Mouse (Mus musculus) limb, embryonic 14.5 days (tissue): ENCODE data around the gene Ormdl2. TPM values are rescaled to one million over a fixed set of nuclear protein-coding genes. Genes with fewer than 3 reads are reported as not detected.
"Not testable (repeated sequence)": the region's sequence is repeated elsewhere in the genome, so short reads cannot be mapped to it uniquely, and the experiment has no call there.

Experiments used
- ATAC-seq: fragments of 200-750 bp; cut with Nextera tagmentation; 2 replicates; pipeline ENCODE4 v1.8.0; 2017; ENCODE audit warnings: low read depth, moderate number of reproducible peaks, moderate TSS enrichment; ENCODE audit not compliant: low FRiP score
- DNase-seq: peaks from one replicate; pipeline ENCODE4 v3.0.0-alpha.2; 2015; ENCODE audit warnings: low spot score
- H3K27ac ChIP-seq: fragments of 300-500 bp; sonication (generic); replicated peaks from 2 replicates; pipeline ENCODE4 v1.5.1; 2014; ENCODE audit warnings: low read depth, mild to moderate bottlenecking, low read length, moderate library complexity, mixed read lengths
- H3K27me3 ChIP-seq: fragments of 300-500 bp; sonication (generic); 2 replicates; pipeline ENCODE4 v1.6.1; 2014; ENCODE audit warnings: low read length, mixed read lengths; ENCODE audit not compliant: control insufficient read depth, insufficient read depth
- H3K36me3 ChIP-seq: fragments of 300-500 bp; sonication (generic); 2 replicates; pipeline ENCODE4 v1.6.1; 2014; ENCODE audit warnings: mild to moderate bottlenecking, low read length, moderate library complexity, mixed read lengths; ENCODE audit not compliant: control insufficient read depth, insufficient read depth
- H3K4me1 ChIP-seq: fragments of 300-500 bp; sonication (generic); 2 replicates; pipeline ENCODE4 v1.6.1; 2014; ENCODE audit warnings: antibody characterized with exemption, low read length, mixed read lengths; ENCODE audit not compliant: control insufficient read depth, insufficient read depth
- H3K4me2 ChIP-seq: fragments of 300-500 bp; sonication (generic); replicated peaks from 2 replicates; pipeline ENCODE4 v1.6.1; 2014; ENCODE audit warnings: low read depth, mild to moderate bottlenecking, low read length, moderate library complexity; ENCODE audit not compliant: severe bottlenecking
- H3K4me3 ChIP-seq: fragments of 300-500 bp; sonication (generic); replicated peaks from 2 replicates; pipeline ENCODE4 v1.5.1; 2014; ENCODE audit warnings: low read length
- H3K9ac ChIP-seq: fragments of 300-500 bp; sonication (generic); 2 replicates; pipeline ENCODE4 v1.6.1; 2014; ENCODE audit warnings: mild to moderate bottlenecking, low read depth, low read length, moderate library complexity; ENCODE audit not compliant: severe bottlenecking
- H3K9me3 ChIP-seq: fragments of 300-500 bp; sonication (generic); 2 replicates; pipeline ENCODE4 v1.6.1; 2016; ENCODE audit warnings: low read length; ENCODE audit not compliant: control insufficient read depth
- POLR2A ChIP-seq: fragments of 200-500 bp; IDR thresholded peaks from 2 replicates; pipeline ENCODE4 v1.8.0; 2012; ENCODE audit warnings: inconsistent platforms, mild to moderate bottlenecking, moderate library complexity, borderline replicate concordance; ENCODE audit not compliant: insufficient read depth, insufficient read length; ENCODE audit errors: extremely low read depth
- WGBS: fragments of 180-500 bp; shearing (Covaris S2); extraction: QIAGEN DNeasy Blood & Tissue Kit; methylation state at CpG from one replicate; pipeline ENCODE4 v1.1.7; 2014; 5-methylcytosine and 5-hydroxymethylcytosine counted together
- polyA plus RNA-seq, 2 experiments: library from polyadenylated mRNA; depleted of rRNA in 1 of 2; stranded (reverse) in 1 of 2; unstranded in 1 of 2; fragments of >200 nt; fragmentation: Nextera tagmentation in 1 of 2; extraction: Ambion mirVana in 1 of 2; gene quantifications; 2 replicates each; pipeline versions ENCODE4 v1.2.1 to v1.2.3; 2012 to 2014

Ormdl2 gene
- polyA plus RNA-seq, 2 experiments: 31.6 to 52.7 TPM

DNA sequence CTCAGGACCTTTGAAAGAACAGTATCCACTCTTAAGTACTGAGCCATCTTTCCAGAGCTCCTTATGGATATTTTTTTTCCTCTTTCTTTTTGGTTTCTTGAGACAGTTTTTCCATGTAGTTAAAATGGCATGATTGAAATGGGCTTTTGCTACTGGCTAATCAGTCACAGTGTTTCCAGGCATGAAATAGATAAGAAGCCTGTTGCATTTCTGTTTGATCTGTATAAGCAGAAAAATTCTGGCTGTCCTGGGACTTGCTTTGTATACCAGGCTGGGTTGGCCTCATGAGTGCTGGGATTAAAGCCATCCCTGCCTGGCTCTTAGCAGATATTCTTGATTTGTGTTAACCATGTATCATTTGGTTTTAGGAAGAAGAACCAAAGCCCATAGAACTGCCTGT, 18.0 kb upstream of the Ormdl2 start:
- Histone ChIP-seq H3K27ac (no peak overlapping the region), H3K4me2 (no peak overlapping the region), H3K4me1 (no peaks in the 10 kb centered on the region), H3K36me3 (peaks cover 79% of the 10 kb centered on the region), H3K4me3 (no peak overlapping the region), H3K27me3 (no peaks in the 10 kb centered on the region), H3K9ac (no peak overlapping the region), H3K9me3 (no peaks in the 10 kb centered on the region)
- ATAC-seq: no peak
- no peak for TF ChIP-seq POLR2A
- no peak for DNase-seq

DNA sequence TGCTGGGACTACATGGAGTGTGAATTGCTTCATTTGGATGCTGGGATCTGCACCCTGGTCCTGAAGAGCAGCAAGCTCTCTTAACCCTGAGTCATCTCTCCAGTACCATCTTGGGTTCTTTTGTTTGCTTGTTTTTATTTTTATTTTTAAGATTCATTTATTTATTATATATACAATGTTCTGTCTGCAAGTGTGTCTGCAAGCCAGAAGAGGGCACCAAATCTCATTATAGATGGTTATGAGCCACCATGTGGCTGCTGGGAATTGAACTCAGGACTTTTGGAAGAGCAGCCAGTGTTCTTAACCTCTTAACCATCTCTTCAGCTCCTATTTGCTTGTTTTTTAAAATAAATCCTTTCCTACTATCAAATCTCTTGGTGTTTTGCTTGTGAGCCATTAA, 16.0 kb upstream of the Ormdl2 start:
- H3K36me3 ChIP-seq: peaks cover 78% of the 10 kb centered on the region
- H3K27ac ChIP-seq: no peak overlapping the region

DNA sequence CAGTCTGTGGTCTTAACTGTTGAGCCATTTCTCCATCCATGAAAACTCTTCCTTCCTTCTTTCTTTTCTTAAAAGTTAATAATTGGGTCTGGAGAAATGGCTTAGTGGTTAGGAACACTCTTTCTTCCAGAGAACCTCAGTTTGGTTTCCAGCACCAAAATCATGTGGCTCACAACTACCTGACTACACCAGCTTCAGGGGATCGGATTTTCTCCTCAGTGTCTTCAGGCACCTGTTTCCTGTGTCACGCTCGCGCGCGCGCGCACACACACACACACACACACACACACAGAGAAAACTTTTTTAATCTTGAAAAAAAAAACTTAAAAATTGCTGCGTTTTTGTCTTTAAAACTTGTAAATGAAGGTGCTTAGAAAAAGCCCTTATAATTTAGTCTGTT, 2.4 kb upstream of the Ormdl2 start:
- 98% methylated on average over 9 of the region's 9 CpGs for WGBS
- H3K4me3 ChIP-seq: no peak overlapping the region
- H3K27me3 ChIP-seq: no peaks in the 10 kb centered on the region
- no peak overlapping the region for H3K9ac ChIP-seq
- no peak overlapping the region for H3K27ac ChIP-seq
- H3K4me1 ChIP-seq: peaks cover 10% of the 10 kb centered on the region
- peaks cover 30% of the 10 kb centered on the region for H3K36me3 ChIP-seq
- no peak for TF ChIP-seq POLR2A
- H3K4me2 ChIP-seq: no peak overlapping the region
- DNase-seq: no peak
- no peak for ATAC-seq
- no peaks in the 10 kb centered on the region for H3K9me3 ChIP-seq

More for the DNA sequence above, 16.0 kb upstream of the Ormdl2 start:
- Histone ChIP-seq H3K4me2 (no peak overlapping the region), H3K4me3 (no peak overlapping the region), H3K27me3 (no peaks in the 10 kb centered on the region), H3K9ac (no peak overlapping the region), H3K9me3 (no peaks in the 10 kb centered on the region), H3K4me1 (no peaks in the 10 kb centered on the region)
- ATAC-seq: no peak
- no peak for DNase-seq
- TF ChIP-seq POLR2A: no peak

DNA sequence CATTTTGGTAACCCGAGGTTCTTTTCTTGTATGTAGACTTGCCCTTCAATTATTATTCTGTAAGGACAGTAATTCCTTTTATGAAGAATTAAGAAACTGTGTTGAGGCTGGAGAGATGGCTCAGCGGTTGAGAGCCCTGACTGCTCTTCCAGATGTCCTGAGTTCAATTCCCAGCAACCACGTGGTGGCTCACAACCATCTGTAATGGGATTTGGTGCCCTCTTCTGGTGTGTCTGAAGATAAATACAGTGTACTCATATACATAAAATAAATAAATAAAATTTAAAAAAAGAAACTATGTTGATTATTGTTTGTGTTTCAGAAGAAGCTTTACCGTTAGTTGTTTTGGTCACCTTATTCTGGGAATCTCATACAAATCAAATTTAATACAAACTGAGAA, 1.6 kb upstream of the Ormdl2 start:
- Histone ChIP-seq H3K4me3 (peak overlapping the region; percentile 83), H3K4me1 (peaks cover 10% of the 10 kb centered on the region), H3K36me3 (peaks cover 30% of the 10 kb centered on the region), H3K4me2 (peak overlapping the region; percentile 77)
- not testable (repeated sequence) for DNase-seq, H3K27ac ChIP-seq, H3K9ac ChIP-seq, H3K9me3 ChIP-seq, ATAC-seq, H3K27me3 ChIP-seq
- WGBS: 84% methylated on average over 4 of the region's 4 CpGs

DNA sequence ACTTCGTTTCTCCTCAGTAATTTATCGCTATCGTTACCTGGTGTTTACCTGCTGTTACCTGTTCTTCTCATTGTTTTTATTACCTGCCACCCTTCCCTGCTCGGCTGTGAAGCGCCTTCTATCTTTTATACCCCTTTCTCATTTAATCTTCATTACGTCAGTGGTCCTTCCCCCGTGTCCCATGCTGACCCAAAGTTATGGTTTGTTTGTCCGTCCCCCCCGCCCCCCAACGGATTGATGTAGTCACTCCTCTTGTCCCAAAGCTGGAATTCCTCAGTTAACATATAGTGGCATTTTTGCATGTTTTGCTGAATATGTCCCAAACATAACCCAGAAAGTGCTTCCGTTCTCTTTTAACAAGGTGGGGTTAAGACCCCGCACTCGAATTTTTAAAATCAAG, 690 bp upstream of the Ormdl2 start:
- H3K4me1 ChIP-seq: peaks cover 10% of the 10 kb centered on the region
- peak overlapping the region; percentile 71 for H3K27ac ChIP-seq
- peak overlapping the region; percentile 87 for H3K9ac ChIP-seq
- peak overlapping the region; percentile 83 for H3K4me3 ChIP-seq
- no peaks in the 10 kb centered on the region for H3K9me3 ChIP-seq
- DNase-seq (no peak), ATAC-seq (no peak)
- peak overlapping the region; percentile 77 for H3K4me2 ChIP-seq
- H3K27me3 ChIP-seq: no peaks in the 10 kb centered on the region
- WGBS: 2% methylated on average over 13 of the region's 13 CpGs
- no peak for TF ChIP-seq POLR2A
- peaks cover 35% of the 10 kb centered on the region for H3K36me3 ChIP-seq

DNA sequence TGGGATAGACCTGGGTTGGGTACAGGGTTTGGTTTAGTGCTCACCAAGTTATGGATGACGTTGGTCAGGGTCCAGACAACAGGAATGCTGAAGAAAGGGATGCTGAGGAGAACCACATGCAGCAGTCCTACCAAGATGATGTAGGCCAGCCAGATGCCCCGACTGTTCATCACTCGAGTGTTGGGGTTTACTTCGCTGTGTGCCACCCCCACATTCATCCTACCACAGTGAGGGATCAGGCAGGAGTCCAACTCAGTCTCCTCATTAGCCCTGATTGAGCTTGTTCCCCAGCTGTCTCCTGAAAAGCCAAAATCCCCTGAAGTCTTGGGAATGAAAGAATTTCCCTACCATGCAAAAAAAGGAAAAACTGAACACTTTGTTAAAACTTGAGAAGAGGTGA, 1.2 kb downstream of the Ormdl2 start:
- ATAC-seq (no peak), DNase-seq (no peak)
- no peaks in the 10 kb centered on the region for H3K9me3 ChIP-seq
- no peaks in the 10 kb centered on the region for H3K27me3 ChIP-seq
- H3K9ac ChIP-seq: no peak overlapping the region
- TF ChIP-seq POLR2A: no peak
- H3K4me1 ChIP-seq: peaks cover 10% of the 10 kb centered on the region
- no peak overlapping the region for H3K27ac ChIP-seq
- no peak overlapping the region for H3K4me3 ChIP-seq
- no peak overlapping the region for H3K4me2 ChIP-seq
- 90% methylated on average over 4 of the region's 4 CpGs for WGBS
- peaks cover 49% of the 10 kb centered on the region for H3K36me3 ChIP-seq
